Mouse (Mus musculus): ENCODE results near the gene Bank1. TPM values are rescaled to one million over a fixed set of nuclear protein-coding genes. Genes with fewer than 3 reads are reported as not detected.

Bank1 gene
- total RNA-seq, 4 experiments from 2014 or later = 0.44 to 1.0 (median 0.61) TPM

DNA sequence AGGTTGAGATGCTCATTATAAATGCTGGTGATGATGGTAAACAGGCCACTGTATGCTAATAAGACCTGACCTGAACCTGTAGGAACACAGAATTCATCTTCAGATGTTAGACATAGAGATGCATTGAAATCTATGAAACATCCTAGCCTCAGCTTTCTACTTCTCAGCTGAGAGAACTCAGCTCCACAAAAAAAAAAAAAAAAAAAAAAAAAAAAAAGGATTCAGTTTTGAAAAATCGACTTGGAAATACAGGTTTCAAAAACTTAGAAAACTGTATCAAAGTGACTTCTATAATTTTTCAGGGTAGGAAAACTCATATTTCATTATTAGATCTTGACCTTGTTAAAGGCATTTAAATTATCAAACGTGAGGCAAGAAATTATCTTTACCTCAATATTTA is 222.5 kb downstream of the Bank1 start:
- no peak for DNase-seq

DNA sequence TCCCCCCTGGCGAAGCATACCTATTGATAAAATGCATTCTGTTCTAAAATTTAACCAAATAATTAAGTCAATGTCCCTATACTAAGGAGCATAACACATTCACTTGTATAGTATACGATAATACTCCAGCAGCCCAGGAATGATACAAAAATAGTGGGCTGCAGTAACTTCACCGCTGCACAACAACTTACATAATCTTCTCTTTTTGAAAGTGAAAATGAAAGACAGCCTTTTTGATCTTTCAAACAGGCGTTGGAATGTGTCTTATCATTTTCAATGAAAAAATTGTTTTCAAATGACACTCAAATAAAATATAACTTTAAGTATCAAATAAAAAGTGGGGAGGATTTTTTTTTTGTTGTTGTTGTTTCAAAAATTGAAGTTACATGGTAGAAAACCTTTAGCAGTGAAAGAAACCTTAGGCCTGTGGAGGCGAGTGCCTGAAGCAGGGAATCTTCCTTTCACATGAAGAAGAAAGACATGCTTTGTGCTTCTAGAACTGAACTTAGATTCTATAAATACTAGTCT is 224.8 kb downstream of the Bank1 start:
- DNase-seq = no peak

GRCm38 (mm10) chr3:136100292-136100691 is 225.6 kb downstream of the Bank1 start:
- no peak for DNase-seq

GRCm38 (mm10) chr3:136086948-136087660 is 238.8 kb downstream of the Bank1 start:
- DNase-seq = no peak

- no peak for DNase-seq
Observed at GRCm38 (mm10) chr3:136086431-136086830, 239.4 kb downstream of the Bank1 start.

- no peak for DNase-seq
Observed at GRCm38 (mm10) chr3:136085077-136085476, 240.8 kb downstream of the Bank1 start.

GRCm38 (mm10) chr3:136084066-136084465 is 241.8 kb downstream of the Bank1 start:
- no peak for DNase-seq

- no peak for DNase-seq
Observed at GRCm38 (mm10) chr3:136081264-136081663, 244.6 kb downstream of the Bank1 start.

GRCm38 (mm10) chr3:136078535-136078934 is 247.3 kb downstream of the Bank1 start:
- DNase-seq = no peak

- DNase-seq = no peak
Observed at GRCm38 (mm10) chr3:136070394-136070793, 255.5 kb downstream of the Bank1 start.

- DNase-seq = no peak
Observed at GRCm38 (mm10) chr3:136061907-136062306, 264.0 kb downstream of the Bank1 start.

- DNase-seq = no peak
Observed at GRCm38 (mm10) chr3:136050635-136051034, 275.2 kb downstream of the Bank1 start.

- DNase-seq = no peak
Observed at GRCm38 (mm10) chr3:136050215-136050614, 275.7 kb downstream of the Bank1 start.

- DNase-seq = no peak
Observed at GRCm38 (mm10) chr3:136048026-136048425, 277.8 kb downstream of the Bank1 start.

DNA sequence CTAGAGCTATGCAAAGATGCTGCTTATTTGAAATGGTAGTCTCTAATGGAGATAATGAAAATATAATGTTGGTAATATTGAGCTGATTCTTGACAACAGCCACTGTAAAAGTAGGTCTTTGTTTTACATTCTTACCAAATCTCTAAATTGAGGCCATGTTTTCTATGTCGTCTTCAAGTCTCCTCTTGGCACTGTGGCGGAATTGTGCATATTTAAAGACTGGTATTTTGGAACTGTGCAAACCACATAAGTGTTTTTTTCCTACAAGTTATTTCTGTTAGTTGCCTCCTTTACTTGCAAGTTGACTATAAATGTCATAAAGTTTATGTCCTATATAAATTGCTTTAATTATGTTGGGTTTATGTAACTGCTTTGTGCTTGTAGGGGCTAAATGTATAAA is 280.5 kb downstream of the Bank1 start:
- no peak for DNase-seq

DNA sequence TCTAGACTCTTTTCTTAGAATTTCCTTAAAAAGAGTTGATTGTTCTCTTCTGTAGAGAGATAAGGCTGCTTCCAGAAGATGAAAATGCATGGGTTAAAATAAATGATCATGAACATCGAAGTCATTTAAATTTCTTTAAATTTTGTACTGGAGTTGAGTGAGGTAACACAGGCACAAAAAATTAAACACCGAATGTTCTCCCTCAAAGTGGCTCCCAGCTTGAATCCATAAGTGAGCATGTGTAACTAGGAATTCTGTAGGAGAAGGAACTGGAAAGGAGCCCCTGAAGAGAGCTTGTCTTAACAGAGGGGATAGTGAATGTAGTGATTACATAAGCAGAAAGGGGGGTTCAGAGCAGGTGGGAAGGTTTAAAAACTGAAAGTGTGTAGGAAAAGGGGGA is 285.8 kb downstream of the Bank1 start:
- DNase-seq = no peak

GRCm38 (mm10) chr3:136039446-136039845 is 286.4 kb downstream of the Bank1 start:
- DNase-seq = no peak

DNA sequence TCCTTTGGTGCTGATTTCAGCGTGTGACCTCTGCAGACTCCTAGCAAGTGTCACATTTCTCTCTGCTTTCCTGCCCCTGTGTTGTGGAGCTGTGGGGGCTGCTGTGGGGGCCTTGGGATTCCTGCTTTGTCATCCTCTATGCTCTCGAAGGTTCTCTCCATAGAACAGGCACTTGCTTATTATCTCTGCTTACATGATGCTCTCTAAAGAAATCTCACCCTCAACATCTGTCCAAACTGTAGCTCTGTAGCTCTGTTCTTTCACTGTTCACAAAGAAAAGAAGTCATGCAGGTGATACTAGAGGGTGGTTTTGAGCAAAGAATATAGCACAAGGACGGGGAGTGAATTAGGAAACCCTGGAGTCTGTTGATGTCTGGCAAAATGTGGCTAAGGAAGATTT is 288.6 kb downstream of the Bank1 start:
- DNase-seq = no peak

GRCm38 (mm10) chr3:136035784-136036183 is 290.1 kb downstream of the Bank1 start:
- DNase-seq = no peak

- no peak for DNase-seq
Observed at GRCm38 (mm10) chr3:136024876-136025275, 301.0 kb downstream of the Bank1 start.

DNA sequence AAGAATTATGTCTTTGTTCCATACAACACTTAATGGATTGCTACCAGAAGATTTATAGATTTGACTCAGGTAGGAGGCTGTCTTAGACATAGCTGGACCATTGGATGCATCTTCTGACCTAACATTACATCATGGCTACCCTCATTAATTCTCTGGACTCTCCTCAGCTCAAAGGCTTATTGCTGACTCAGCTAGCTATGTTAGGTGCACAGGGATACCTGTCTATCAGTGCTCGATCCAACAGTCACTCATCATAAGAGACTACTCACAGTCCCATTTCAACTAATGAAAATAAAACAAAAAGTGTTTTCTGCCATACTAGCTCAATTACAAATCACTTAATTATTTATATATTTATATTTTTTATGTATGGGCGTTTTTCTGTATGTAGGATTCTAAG is 308.3 kb downstream of the Bank1 start:
- DNase-seq = no peak

DNA sequence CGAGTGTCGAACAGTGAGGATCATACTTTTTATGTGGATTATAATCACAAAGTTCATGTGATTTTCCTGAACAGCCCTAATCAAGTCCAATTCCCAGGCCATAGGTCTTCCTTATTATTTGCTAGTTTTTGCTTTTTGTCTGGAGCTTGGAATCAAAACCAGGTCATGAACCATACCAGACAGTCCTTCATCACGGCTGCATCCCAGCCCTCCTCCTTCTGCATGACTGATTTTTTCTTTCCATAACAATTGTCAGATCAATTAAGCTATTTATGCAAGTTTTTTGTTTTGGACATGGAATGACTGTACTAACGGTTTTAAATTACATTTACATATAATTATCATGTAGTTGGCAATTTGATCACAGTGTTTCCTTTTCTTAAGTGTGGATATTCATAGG is 315.2 kb downstream of the Bank1 start:
- DNase-seq = no peak

DNA sequence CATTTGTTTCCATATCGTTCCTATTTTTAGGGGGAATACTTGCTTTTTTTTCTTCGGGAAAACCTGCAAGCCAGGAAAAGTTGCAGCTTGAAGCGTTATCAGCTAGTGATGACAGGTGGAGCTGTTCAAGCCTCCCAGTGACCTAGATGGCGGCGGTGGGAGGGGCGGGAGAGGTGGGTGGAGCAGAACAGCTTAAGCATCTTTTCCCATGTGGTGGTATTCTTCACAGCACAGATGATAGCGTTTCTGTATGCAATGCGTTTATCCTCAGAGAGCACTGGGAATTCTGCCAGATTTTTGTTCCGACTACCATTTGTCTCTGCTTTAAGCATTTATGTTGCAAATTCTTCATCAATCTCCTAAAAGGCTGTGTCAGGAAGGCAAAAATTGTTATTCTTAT is 318.0 kb downstream of the Bank1 start:
- DNase-seq = no peak

GRCm38 (mm10) chr3:136007081-136007828 is 318.6 kb downstream of the Bank1 start:
- no peak for DNase-seq
